Mouse (Mus musculus) liver, embryonic 13.5 days (tissue): ENCODE results near the gene Krtap4-7. TPM values are rescaled to one million over a fixed set of nuclear protein-coding genes. Genes with fewer than 3 reads are reported as not detected.

Experiments
- polyA plus RNA-seq: library from polyadenylated mRNA; unstranded; fragments of >200 nt; fragmentation: Nextera tagmentation; extraction: Ambion mirVana; gene quantifications from 2 replicates; pipeline ENCODE4 v1.2.1, GENCODE M21; 2015

The Krtap4-7 gene
- polyA plus RNA-seq, 1 experiment from 2014 or later = not detected

Other genes starting within 250 kb of the Krtap4-7 start
- not detected in 2 replicates for gene Krt12, start 221.8 kb downstream of the Krtap4-7 start, polyA plus RNA-seq
- 28.0 and 33.9 TPM in 2 replicates for gene Krt20, start 205.9 kb downstream of the Krtap4-7 start, polyA plus RNA-seq
- gene Krt23, start 151.0 kb downstream of the Krtap4-7 start, polyA plus RNA-seq = 0.54 and 0.67 TPM in 2 replicates
- gene Krt39, start 122.8 kb downstream of the Krtap4-7 start, polyA plus RNA-seq = not detected in 2 replicates
- gene Krt40, start 100.9 kb downstream of the Krtap4-7 start, polyA plus RNA-seq = not detected in 2 replicates
- not detected in 2 replicates for gene Krtap3-3, start 93.2 kb downstream of the Krtap4-7 start, polyA plus RNA-seq
- gene Krtap3-2, start 87.2 kb downstream of the Krtap4-7 start, polyA plus RNA-seq = not detected in 2 replicates
- not detected in 2 replicates for gene Gm11939, start 84.6 kb downstream of the Krtap4-7 start, polyA plus RNA-seq
- not detected in 2 replicates for gene Krtap3-1, start 77.5 kb downstream of the Krtap4-7 start, polyA plus RNA-seq
- gene Krtap1-5, start 63.1 kb downstream of the Krtap4-7 start, polyA plus RNA-seq = not detected in 2 replicates
- not detected in 2 replicates for gene Krtap1-4, start 60.4 kb downstream of the Krtap4-7 start, polyA plus RNA-seq
- gene Krtap1-3, start 52.8 kb downstream of the Krtap4-7 start, polyA plus RNA-seq = not detected in 2 replicates
- not detected in 2 replicates for gene Krtap9-3, start 46.0 kb downstream of the Krtap4-7 start, polyA plus RNA-seq
- not detected in 2 replicates for gene Gm11938, start 40.8 kb downstream of the Krtap4-7 start, polyA plus RNA-seq
- not detected in 2 replicates for gene Gm11937, start 33.9 kb downstream of the Krtap4-7 start, polyA plus RNA-seq
- not detected in 2 replicates for gene Krtap2-4, start 29.2 kb downstream of the Krtap4-7 start, polyA plus RNA-seq
- gene Gm11562, start 23.7 kb downstream of the Krtap4-7 start, polyA plus RNA-seq = not detected in 2 replicates
- gene Krtap4-1, start 15.9 kb downstream of the Krtap4-7 start, polyA plus RNA-seq = not detected in 2 replicates
- not detected in 2 replicates for gene Krtap4-2, start 9.0 kb downstream of the Krtap4-7 start, polyA plus RNA-seq
- gene Gm11555, start 6.1 kb upstream of the Krtap4-7 start, polyA plus RNA-seq = not detected in 2 replicates
- gene Gm11563, start 14.9 kb upstream of the Krtap4-7 start, polyA plus RNA-seq = not detected in 2 replicates
- gene Krtap4-6, start 21.9 kb upstream of the Krtap4-7 start, polyA plus RNA-seq = not detected in 2 replicates
- not detected in 2 replicates for gene Gm14190, start 46.7 kb upstream of the Krtap4-7 start, polyA plus RNA-seq
- not detected in 2 replicates for gene Gm14180, start 90.2 kb upstream of the Krtap4-7 start, polyA plus RNA-seq
- gene Gm11595, start 128.8 kb upstream of the Krtap4-7 start, polyA plus RNA-seq = not detected in 2 replicates
- gene Krtap4-8, start 136.6 kb upstream of the Krtap4-7 start, polyA plus RNA-seq = not detected in 2 replicates
- not detected in 2 replicates for gene Krtap4-9, start 141.1 kb upstream of the Krtap4-7 start, polyA plus RNA-seq
- gene Gm11596, start 149.4 kb upstream of the Krtap4-7 start, polyA plus RNA-seq = not detected in 2 replicates
- not detected in 2 replicates for gene Gm11569, start 154.8 kb upstream of the Krtap4-7 start, polyA plus RNA-seq
- gene Gm11554, start 160.4 kb upstream of the Krtap4-7 start, polyA plus RNA-seq = not detected in 2 replicates
- not detected in 2 replicates for gene Krtap4-13, start 165.8 kb upstream of the Krtap4-7 start, polyA plus RNA-seq
- gene Gm11564, start 171.6 kb upstream of the Krtap4-7 start, polyA plus RNA-seq = not detected in 2 replicates
- not detected in 2 replicates for gene 2300003K06Rik, start 194.0 kb upstream of the Krtap4-7 start, polyA plus RNA-seq
- not detected in 2 replicates for gene Krtap4-16, start 207.5 kb upstream of the Krtap4-7 start, polyA plus RNA-seq
- not detected in 2 replicates for gene Gm11568, start 213.8 kb upstream of the Krtap4-7 start, polyA plus RNA-seq
- not detected in 2 replicates for gene Gm11559, start 220.4 kb upstream of the Krtap4-7 start, polyA plus RNA-seq
- not detected in 2 replicates for gene Krtap9-1, start 229.3 kb upstream of the Krtap4-7 start, polyA plus RNA-seq
- not detected in 2 replicates for gene Gm11567, start 235.1 kb upstream of the Krtap4-7 start, polyA plus RNA-seq